Mouse (Mus musculus) midbrain, embryonic 16.5 days (tissue): ENCODE measurements around the gene Vps11. TPM values are rescaled to one million over a fixed set of nuclear protein-coding genes. Genes with fewer than 3 reads are reported as not detected.
"Not testable (repeated sequence)": the region's sequence is repeated elsewhere in the genome, so short reads cannot be mapped to it uniquely, and the experiment has no call there.

Experiments
- ATAC-seq: fragments of 200-750 bp; cut with Nextera tagmentation; 2 replicates; pipeline ENCODE4 v1.8.0; 2017; ENCODE audit warnings: moderate TSS enrichment
- H3K27ac ChIP-seq: fragments of 300-500 bp; sonication (generic); 2 replicates; pipeline ENCODE4 v1.5.1; 2014; ENCODE audit warnings: mild to moderate bottlenecking, low read length, mixed read lengths
- H3K27me3 ChIP-seq: fragments of 300-500 bp; sonication (generic); 2 replicates; pipeline ENCODE4 v1.6.1; 2014; ENCODE audit warnings: low read depth, low read length, mixed read lengths; ENCODE audit not compliant: control insufficient read depth, insufficient read depth
- H3K36me3 ChIP-seq: fragments of 300-500 bp; sonication (generic); 2 replicates; pipeline ENCODE4 v1.6.1; 2014; ENCODE audit warnings: mild to moderate bottlenecking, low read length, moderate library complexity, mixed read lengths; ENCODE audit not compliant: control insufficient read depth, insufficient read depth
- H3K4me1 ChIP-seq: fragments of 300-500 bp; sonication (generic); 2 replicates; pipeline ENCODE4 v1.6.1; 2014; ENCODE audit warnings: mild to moderate bottlenecking, low read length, mixed read lengths; ENCODE audit not compliant: control insufficient read depth, insufficient read depth
- H3K4me2 ChIP-seq: fragments of 300-500 bp; sonication (generic); 2 replicates; pipeline ENCODE4 v1.6.1; 2014; ENCODE audit warnings: mild to moderate bottlenecking, low read length, mixed read lengths
- H3K4me3 ChIP-seq: fragments of 300-500 bp; sonication (generic); 2 replicates; pipeline ENCODE4 v1.5.1; 2014; ENCODE audit warnings: low read depth, mild to moderate bottlenecking, low read length, moderate library complexity, mixed read lengths
- H3K9ac ChIP-seq: fragments of 300-500 bp; sonication (generic); 2 replicates; pipeline ENCODE4 v1.6.1; 2014; ENCODE audit warnings: low read depth, low read length, mixed read lengths
- H3K9me3 ChIP-seq: fragments of 300-500 bp; sonication (generic); replicated peaks from 2 replicates; pipeline ENCODE4 v1.6.1; 2014; ENCODE audit warnings: mild to moderate bottlenecking, low read length, mixed read lengths; ENCODE audit not compliant: control insufficient read depth, poor library complexity, severe bottlenecking
- WGBS: fragments of 180-500 bp; shearing (Covaris S2); extraction: QIAGEN DNeasy Blood & Tissue Kit; methylation state at CpG from one replicate; pipeline ENCODE4 v1.1.7; 2014; 5-methylcytosine and 5-hydroxymethylcytosine counted together
- polyA plus RNA-seq: library from polyadenylated mRNA; unstranded; fragments of >200 nt; fragmentation: Nextera tagmentation; extraction: Ambion mirVana; gene quantifications from 2 replicates; pipeline ENCODE4 v1.2.1, GENCODE M21; 2015

Gene Vps11
- polyA plus RNA-seq, 1 experiment from 2014 or later: 45.6 TPM

- H3K4me1 ChIP-seq: peaks cover 23% of the 10 kb centered on the region
- H3K27me3 ChIP-seq, ATAC-seq, H3K9ac ChIP-seq, H3K9me3 ChIP-seq, H3K36me3 ChIP-seq: not testable (repeated sequence)
- H3K4me2 ChIP-seq: peak overlapping the region; percentile 80
- H3K4me3 ChIP-seq: peak overlapping the region; percentile 86
- peak overlapping the region; percentile 90; the same call in 1 of the 2 replicates for H3K27ac ChIP-seq
- WGBS: 60% methylated on average over 7 of the region's 8 CpGs
These were observed 36.3 kb downstream of the Vps11 start for GRCm38 (mm10) chr9:44325032-44325767.

DNA sequence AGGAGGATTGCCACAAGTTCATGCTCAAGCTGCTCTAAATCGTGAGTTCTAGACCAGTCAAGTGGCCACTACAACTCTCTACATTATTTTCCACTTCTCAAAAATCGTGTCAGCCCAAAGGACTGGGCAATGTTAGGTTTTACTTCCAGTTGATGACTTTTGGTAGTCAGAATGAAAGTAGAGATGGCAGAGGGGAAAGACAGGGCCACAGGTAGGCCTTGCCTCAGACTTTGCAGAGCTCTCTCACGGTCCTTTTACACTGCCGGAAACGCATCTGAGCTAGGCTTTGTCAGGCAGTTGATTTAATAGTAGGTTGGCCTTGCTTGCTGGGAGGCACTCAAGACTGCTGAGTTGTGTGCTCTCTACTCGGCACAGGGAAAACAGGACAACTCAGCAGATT, 37.3 kb downstream of the Vps11 start:
- no peak for ATAC-seq
- Histone ChIP-seq H3K4me2 (no peak overlapping the region), H3K4me1 (peaks cover 25% of the 10 kb centered on the region)

GRCm38 (mm10) chr9:44323656-44324055, 37.8 kb downstream of the Vps11 start:
- H3K4me3 ChIP-seq, H3K9ac ChIP-seq, ATAC-seq, H3K27ac ChIP-seq, H3K9me3 ChIP-seq, H3K27me3 ChIP-seq, H3K4me2 ChIP-seq, H3K36me3 ChIP-seq: not testable (repeated sequence)
- 83% methylated on average over 3 of the region's 4 CpGs for WGBS
- H3K4me1 ChIP-seq: peaks cover 28% of the 10 kb centered on the region

More for the DNA sequence above, 37.3 kb downstream of the Vps11 start:
- Histone ChIP-seq H3K36me3 (peaks cover 4% of the 10 kb centered on the region; the same call in 1 of the 2 replicates), H3K9ac (no peak overlapping the region), H3K9me3 (no peaks in the 10 kb centered on the region), H3K27ac (no peak overlapping the region), H3K27me3 (no peaks in the 10 kb centered on the region), H3K4me3 (no peak overlapping the region)
- WGBS: 87% methylated on average over 6 of the region's 6 CpGs

DNA sequence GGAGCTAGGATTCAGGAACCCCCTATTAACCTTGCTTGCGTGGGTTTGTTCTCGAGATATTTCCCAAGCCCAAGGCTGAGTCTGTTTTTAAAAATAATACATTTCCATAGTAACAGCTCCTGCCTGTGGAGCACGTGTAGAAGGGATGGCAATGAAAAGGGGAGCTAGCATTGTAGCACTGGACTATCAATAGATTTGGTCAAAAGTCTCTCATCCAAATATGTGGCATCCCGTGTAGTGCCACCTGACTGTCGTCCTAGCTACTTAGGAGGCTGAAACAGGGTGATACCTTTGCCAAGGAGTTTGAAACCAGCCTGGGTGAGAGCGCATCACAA, 40.7 kb downstream of the Vps11 start:
- 15% methylated on average over 6 of the region's 6 CpGs for WGBS

GRCm38 (mm10) chr9:44319887-44320798, 41.3 kb downstream of the Vps11 start, which contains the start of gene C2cd2l:
Gene C2cd2l (minus strand): TSS chr9:44320285.
- Histone ChIP-seq H3K27ac (peak within 1 kb of the TSS; percentile 79), H3K27me3 (no peaks in the 10 kb centered on the region), H3K9ac (peak within 1 kb of the TSS; percentile 97), H3K4me1 (peaks cover 28% of the 10 kb centered on the region), H3K9me3 (no peaks in the 10 kb centered on the region), H3K4me2 (peak within 1 kb of the TSS; percentile 91), H3K4me3 (peak within 1 kb of the TSS; percentile 97), H3K36me3 (peaks cover 4% of the 10 kb centered on the region)
- peak; percentile 97 for ATAC-seq
- under 1% methylated on average over 67 of the region's 67 CpGs for WGBS

More for the DNA sequence above, 40.7 kb downstream of the Vps11 start:
- Histone ChIP-seq H3K9me3 (no peaks in the 10 kb centered on the region), H3K4me1 (peaks cover 30% of the 10 kb centered on the region), H3K9ac (peak overlapping the region; percentile 97), H3K36me3 (no peaks in the 10 kb centered on the region; the same call in 1 of the 2 replicates), H3K4me2 (peak overlapping the region; percentile 91), H3K27ac (peak overlapping the region; percentile 79), H3K27me3 (no peaks in the 10 kb centered on the region), H3K4me3 (peak overlapping the region; percentile 97)
- ATAC-seq: no peak

DNA sequence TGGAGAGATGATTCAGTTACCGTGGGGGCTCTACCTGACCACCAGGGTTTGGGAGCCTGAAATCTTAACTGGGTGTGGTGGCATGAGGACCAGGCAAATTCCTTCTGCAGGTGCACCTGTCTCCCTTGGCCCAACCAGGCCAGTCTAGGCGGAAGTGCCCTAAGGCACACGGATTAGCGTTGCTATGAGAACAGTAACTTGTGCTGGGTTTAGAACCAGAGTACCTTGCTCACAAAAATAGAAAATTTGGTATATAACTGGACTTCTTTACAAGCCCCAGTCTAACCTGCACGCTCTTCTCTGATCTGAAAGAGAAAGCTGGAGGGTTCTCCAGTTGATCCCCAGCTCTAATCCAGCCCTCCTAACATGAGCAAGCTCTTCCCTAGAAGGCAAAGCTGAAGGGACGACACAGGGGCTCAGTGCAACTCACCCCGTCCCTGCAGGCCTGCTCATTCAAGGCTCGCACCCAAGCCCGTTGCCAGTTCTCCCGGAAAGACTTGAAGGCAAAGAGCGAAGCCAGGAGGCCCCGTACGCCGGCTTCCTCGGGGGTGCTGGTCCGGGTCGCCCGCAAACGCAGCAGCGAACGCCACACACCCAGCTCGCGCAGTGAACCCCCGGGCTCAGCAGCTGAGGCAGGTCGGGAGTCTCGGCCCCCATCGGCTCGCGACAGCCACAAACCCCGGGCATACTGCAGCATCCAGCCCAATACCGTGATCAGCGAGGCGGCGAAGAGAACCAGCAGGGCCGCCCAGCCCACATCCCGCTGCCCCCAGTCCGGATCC, 42.2 kb downstream of the Vps11 start:
- Histone ChIP-seq H3K4me1 (peaks cover 28% of the 10 kb centered on the region), H3K27me3 (no peaks in the 10 kb centered on the region), H3K4me3 (peak overlapping the region; percentile 97), H3K9ac (peak overlapping the region; percentile 97), H3K9me3 (no peaks in the 10 kb centered on the region), H3K27ac (peak overlapping the region; percentile 78), H3K36me3 (peaks cover 13% of the 10 kb centered on the region), H3K4me2 (peak overlapping the region; percentile 91)
- 2% methylated on average over 37 of the region's 37 CpGs for WGBS
- peak; percentile 37 for ATAC-seq

DNA sequence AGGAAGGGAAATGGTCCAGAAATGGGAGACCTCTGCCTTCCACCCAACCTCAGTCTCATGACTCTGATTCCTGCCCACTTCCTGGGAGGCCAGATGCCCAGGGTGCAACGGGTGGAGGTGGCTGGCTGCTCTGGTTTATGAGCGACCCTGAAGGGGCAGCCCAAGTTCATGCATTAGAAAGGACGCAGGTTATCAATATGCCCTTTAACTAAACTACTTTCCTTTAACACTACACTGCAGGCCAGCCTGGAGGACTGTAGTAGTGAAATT, 42.7 kb downstream of the Vps11 start:
- Histone ChIP-seq H3K4me2 (peak overlapping the region; percentile 91), H3K27ac (no peak overlapping the region), H3K9me3 (no peaks in the 10 kb centered on the region), H3K4me3 (peak overlapping the region; percentile 97), H3K9ac (peak overlapping the region; percentile 97), H3K36me3 (peaks cover 15% of the 10 kb centered on the region), H3K4me1 (peaks cover 28% of the 10 kb centered on the region), H3K27me3 (no peaks in the 10 kb centered on the region)
- ATAC-seq: no peak
- WGBS: 30% methylated on average over 3 of the region's 3 CpGs

GRCm38 (mm10) chr9:44318076-44318825, 43.2 kb downstream of the Vps11 start:
- H3K36me3 ChIP-seq: peaks cover 17% of the 10 kb centered on the region
- WGBS: 43% methylated on average over 5 of the region's 5 CpGs
- peak overlapping the region; percentile 97 for H3K4me3 ChIP-seq
- H3K4me2 ChIP-seq: peak overlapping the region; percentile 91
- peaks cover 28% of the 10 kb centered on the region for H3K4me1 ChIP-seq
- H3K9ac ChIP-seq: peak overlapping the region; percentile 97
- H3K9me3 ChIP-seq: no peaks in the 10 kb centered on the region
- no peak for ATAC-seq
- H3K27me3 ChIP-seq: no peaks in the 10 kb centered on the region
- no peak overlapping the region for H3K27ac ChIP-seq
